Mouse (Mus musculus) forebrain, embryonic 16.5 days (tissue): ENCODE data around the gene Cd151. TPM values are rescaled to one million over a fixed set of nuclear protein-coding genes. Genes with fewer than 3 reads are reported as not detected.

ENCODE experiments used
- ATAC-seq: fragments of 200-750 bp; cut with Nextera tagmentation; 2 replicates; pipeline ENCODE4 v1.8.0; 2017; ENCODE audit warnings: mild to moderate bottlenecking, moderate library complexity
- H3K27ac ChIP-seq: fragments of 300-500 bp; sonication (generic); 2 replicates; pipeline ENCODE4 v1.5.1; 2014; ENCODE audit warnings: low read length, control low read depth
- H3K27me3 ChIP-seq: fragments of 300-500 bp; sonication (generic); replicated peaks from 2 replicates; pipeline ENCODE4 v1.6.1; 2014; ENCODE audit warnings: low read length; ENCODE audit not compliant: control insufficient read depth, insufficient read depth
- H3K36me3 ChIP-seq: fragments of 300-500 bp; sonication (generic); 2 replicates; pipeline ENCODE4 v1.6.1; 2014; ENCODE audit not compliant: control insufficient read depth, insufficient read depth
- H3K4me1 ChIP-seq: fragments of 300-500 bp; sonication (generic); replicated peaks from 2 replicates; pipeline ENCODE4 v1.6.1; 2014; ENCODE audit warnings: low read length; ENCODE audit not compliant: control insufficient read depth, insufficient read depth
- H3K4me2 ChIP-seq: fragments of 300-500 bp; sonication (generic); 2 replicates; pipeline ENCODE4 v1.6.1; 2014; ENCODE audit warnings: mild to moderate bottlenecking, low read length, control low read depth
- H3K4me3 ChIP-seq: fragments of 300-500 bp; sonication (generic); replicated peaks from 2 replicates; pipeline ENCODE4 v1.5.1; 2014; ENCODE audit warnings: mild to moderate bottlenecking, low read length, control low read depth
- H3K9ac ChIP-seq: fragments of 300-500 bp; sonication (generic); replicated peaks from 2 replicates; pipeline ENCODE4 v1.6.1; 2014; ENCODE audit warnings: low read depth, low read length, control low read depth
- H3K9me3 ChIP-seq: fragments of 300-500 bp; sonication (generic); 2 replicates; pipeline ENCODE4 v1.6.1; 2016; ENCODE audit warnings: low read length; ENCODE audit not compliant: control insufficient read depth
- WGBS: fragments of 180-500 bp; shearing (Covaris S2); extraction: QIAGEN DNeasy Blood & Tissue Kit; methylation state at CpG from one replicate; pipeline ENCODE4 v1.1.7; 2014; 5-methylcytosine and 5-hydroxymethylcytosine counted together
- polyA plus RNA-seq: library from polyadenylated mRNA; unstranded; fragments of >200 nt; fragmentation: Nextera tagmentation; extraction: Ambion mirVana; gene quantifications from 2 replicates; pipeline ENCODE4 v1.2.1, GENCODE M21; 2015

Gene Cd151
- polyA plus RNA-seq, result 20.8 TPM in 2 replicates

- H3K4me1 ChIP-seq, result peaks cover 37% of the 10 kb centered on the region
- peak within 1 kb of the TSS; percentile 49 for H3K27ac ChIP-seq
- peaks cover 41% of the 10 kb centered on the region for H3K27me3 ChIP-seq
- peak; percentile 58 for ATAC-seq
- peaks cover 13% of the 10 kb centered on the region for H3K36me3 ChIP-seq
- H3K4me2 ChIP-seq, result peak within 1 kb of the TSS; percentile 62
- H3K9ac ChIP-seq, result peak within 1 kb of the TSS; percentile 77
- peak within 1 kb of the TSS; percentile 62 for H3K4me3 ChIP-seq
- under 1% methylated on average over 52 of the region's 52 CpGs for WGBS
- H3K9me3 ChIP-seq, result no peaks in the 10 kb centered on the region
These were observed at the start of gene Cd151 for GRCm38 (mm10) chr7:141467230-141468030. TSS of gene Cd151 (plus strand) at chr7:141467392.

DNA sequence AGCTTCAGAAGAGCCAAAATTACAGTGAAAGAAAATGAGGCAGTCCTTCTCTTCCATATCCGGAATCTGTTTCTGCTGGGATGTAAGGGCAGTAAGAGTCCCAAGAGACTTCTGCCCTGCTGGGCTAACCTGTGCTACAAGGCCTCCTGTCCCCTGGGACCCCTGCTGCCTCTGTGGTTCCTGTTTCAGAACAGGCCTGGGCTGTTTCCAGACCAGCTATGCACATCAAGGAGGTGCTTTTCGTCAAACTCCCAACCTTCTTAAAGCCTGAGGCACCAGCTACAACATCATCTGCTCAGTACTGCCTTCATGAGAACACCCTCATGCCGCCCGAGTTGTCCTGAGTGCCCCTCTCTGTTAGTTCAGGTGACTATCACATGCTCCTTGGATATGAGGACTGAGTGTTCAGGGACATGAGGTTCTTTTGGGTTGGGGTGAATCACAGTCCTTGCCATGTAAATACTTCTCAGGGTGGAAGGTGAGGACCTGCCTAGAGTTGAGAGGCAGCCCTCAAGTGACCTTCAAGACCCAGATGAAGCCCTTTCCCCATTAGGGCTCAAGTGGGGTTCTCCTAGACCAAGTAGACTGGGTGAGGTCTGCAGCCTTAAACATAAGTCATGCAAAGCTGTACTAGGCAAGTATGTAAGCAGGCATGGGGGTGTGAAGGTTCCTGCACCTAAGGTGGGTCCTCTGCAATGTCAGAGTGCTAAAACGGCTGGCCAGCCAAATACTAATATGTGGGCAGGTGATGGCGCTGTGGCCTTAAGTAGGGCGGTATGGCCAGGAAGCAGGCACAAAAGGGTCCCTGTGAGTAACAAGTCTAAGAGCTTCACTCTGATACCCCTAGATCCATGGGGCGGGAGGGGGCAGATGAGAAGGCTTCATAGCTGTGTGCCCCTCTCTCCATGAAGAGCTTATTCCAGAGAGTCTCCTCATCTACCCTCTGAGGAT is 49.2 kb upstream of the Cd151 start:
- no peak overlapping the region for H3K9ac ChIP-seq
- 74% methylated on average over 8 of the region's 8 CpGs for WGBS

DNA sequence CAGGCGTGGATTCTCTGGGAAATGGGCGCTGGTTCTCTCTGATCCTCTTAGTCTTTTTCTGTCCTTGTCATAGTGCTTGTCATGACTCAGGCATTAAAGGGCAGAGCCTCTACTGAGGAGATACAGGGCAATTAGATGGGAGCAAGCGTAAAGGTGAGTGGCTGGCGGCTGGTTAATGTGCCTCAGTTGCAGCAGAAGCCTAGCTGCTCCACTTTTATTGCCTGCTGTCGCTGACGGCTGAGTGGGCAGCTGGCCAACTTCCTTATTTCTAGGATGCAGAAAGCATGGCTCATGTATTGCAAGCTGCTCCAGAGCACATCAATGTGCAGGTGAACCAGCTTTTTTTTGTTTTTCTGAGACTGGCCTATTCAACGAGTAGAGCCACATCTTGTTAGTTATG is 48.2 kb upstream of the Cd151 start:
- Histone ChIP-seq H3K27ac (no peak overlapping the region), H3K4me3 (no peak overlapping the region), H3K4me2 (no peak overlapping the region), H3K27me3 (no peaks in the 10 kb centered on the region), H3K9me3 (no peaks in the 10 kb centered on the region), H3K9ac (no peak overlapping the region), H3K4me1 (no peaks in the 10 kb centered on the region), H3K36me3 (no peaks in the 10 kb centered on the region)
- no peak for ATAC-seq
- WGBS, result 53% methylated on average over 7 of the region's 7 CpGs

More for the DNA sequence above, 49.2 kb upstream of the Cd151 start:
- Histone ChIP-seq H3K4me2 (no peak overlapping the region), H3K27me3 (no peaks in the 10 kb centered on the region), H3K27ac (no peak overlapping the region), H3K9me3 (no peaks in the 10 kb centered on the region), H3K4me3 (no peak overlapping the region), H3K36me3 (no peaks in the 10 kb centered on the region), H3K4me1 (peaks cover 4% of the 10 kb centered on the region)
- no peak for ATAC-seq

DNA sequence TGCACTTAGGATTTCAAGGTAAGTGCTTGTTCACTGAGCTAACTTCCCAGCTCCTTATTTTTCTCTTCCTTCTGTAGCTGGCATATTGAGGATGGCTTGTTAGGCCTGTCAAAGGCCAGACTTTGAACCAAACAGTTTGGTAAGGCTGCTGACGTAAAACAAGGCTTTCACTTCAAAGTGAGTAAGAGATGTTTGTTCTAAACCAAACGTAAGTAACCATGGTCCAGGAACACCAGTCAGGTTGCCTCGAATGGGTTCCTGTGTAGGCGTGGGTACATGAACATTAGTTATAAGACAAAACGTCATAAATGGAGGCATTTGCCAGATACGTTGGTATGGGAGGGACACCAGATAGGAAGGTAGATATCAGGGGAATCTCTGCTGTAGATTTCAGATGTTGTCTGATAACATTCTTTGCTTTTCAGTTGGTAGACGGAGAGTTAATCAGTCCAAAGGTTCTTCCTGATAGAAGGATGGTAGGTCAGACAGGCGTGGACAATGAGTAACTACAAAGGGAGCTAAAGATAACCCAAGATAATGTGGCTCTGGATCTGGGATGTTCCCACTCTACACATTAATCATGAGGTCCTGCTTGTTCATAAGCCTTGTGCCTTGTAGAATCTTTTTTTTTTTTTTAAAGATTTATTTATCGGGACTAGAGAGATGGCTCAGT is 47.0 kb upstream of the Cd151 start:
- Histone ChIP-seq H3K9ac (no peak overlapping the region), H3K36me3 (no peaks in the 10 kb centered on the region), H3K4me3 (no peak overlapping the region), H3K9me3 (no peaks in the 10 kb centered on the region), H3K27ac (no peak overlapping the region), H3K27me3 (no peaks in the 10 kb centered on the region), H3K4me1 (no peaks in the 10 kb centered on the region), H3K4me2 (no peak overlapping the region)
- WGBS, result 87% methylated on average over 9 of the region's 9 CpGs
- ATAC-seq, result no peak

DNA sequence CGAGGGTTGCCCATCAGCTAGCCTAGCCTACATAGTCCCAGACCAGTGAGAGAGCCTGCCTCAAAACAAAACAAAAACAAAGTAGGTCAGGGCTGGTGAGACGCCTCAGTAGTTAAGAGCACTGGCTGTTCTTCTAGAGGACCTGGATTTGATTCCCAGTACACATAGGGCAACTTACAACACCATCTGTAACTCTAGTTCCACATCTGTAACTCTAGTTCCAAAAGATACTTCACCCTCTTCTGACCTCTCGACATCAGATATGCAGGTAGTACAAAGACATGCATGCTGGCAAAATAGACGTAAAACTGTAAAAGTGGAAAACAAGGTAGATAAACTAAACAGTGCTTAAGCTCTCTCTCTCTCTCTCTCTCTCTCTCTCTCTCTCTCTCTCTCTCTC is 43.4 kb upstream of the Cd151 start:
- H3K4me3 ChIP-seq, result no peak overlapping the region
- no peaks in the 10 kb centered on the region for H3K27me3 ChIP-seq
- WGBS, result 79% methylated on average over 4 of the region's 4 CpGs
- H3K9me3 ChIP-seq, result no peaks in the 10 kb centered on the region
- H3K4me2 ChIP-seq, result no peak overlapping the region
- ATAC-seq, result no peak
- H3K9ac ChIP-seq, result no peak overlapping the region
- H3K4me1 ChIP-seq, result peaks cover 7% of the 10 kb centered on the region
- 0 out of 2 replicates have a peak, but pooled peaks cover 2% of the 10 kb centered on the region for H3K36me3 ChIP-seq
- no peak overlapping the region for H3K27ac ChIP-seq

GRCm38 (mm10) chr7:141426948-141427730 is 40.1 kb upstream of the Cd151 start:
- H3K27ac ChIP-seq, result no peak overlapping the region
- H3K9me3 ChIP-seq, result no peaks in the 10 kb centered on the region
- no peak overlapping the region for H3K4me3 ChIP-seq
- H3K4me2 ChIP-seq, result no peak overlapping the region
- ATAC-seq, result no peak
- H3K36me3 ChIP-seq, result peaks cover 11% of the 10 kb centered on the region
- no peak overlapping the region for H3K9ac ChIP-seq
- H3K4me1 ChIP-seq, result peaks cover 11% of the 10 kb centered on the region
- 88% methylated on average over 12 of the region's 12 CpGs for WGBS
- no peaks in the 10 kb centered on the region for H3K27me3 ChIP-seq

- no peak for ATAC-seq
- Histone ChIP-seq H3K4me1 (peaks cover 23% of the 10 kb centered on the region), H3K36me3 (peaks cover 11% of the 10 kb centered on the region), H3K9ac (peak overlapping the region; percentile 69), H3K27me3 (no peaks in the 10 kb centered on the region), H3K9me3 (no peaks in the 10 kb centered on the region), H3K4me3 (peak overlapping the region; percentile 58), H3K27ac (no peak overlapping the region), H3K4me2 (peak overlapping the region; percentile 84)
- WGBS, result 55% methylated on average over 5 of the region's 5 CpGs
These were observed 38.5 kb upstream of the Cd151 start for GRCm38 (mm10) chr7:141428701-141429100.

- no peaks in the 10 kb centered on the region for H3K9me3 ChIP-seq
- peak within 1 kb of the TSS; percentile 58 for H3K4me3 ChIP-seq
- peak within 1 kb of the TSS; percentile 69 for H3K9ac ChIP-seq
- H3K36me3 ChIP-seq, result peaks cover 11% of the 10 kb centered on the region
- ATAC-seq, result peak; percentile 87
- H3K4me2 ChIP-seq, result peak within 1 kb of the TSS; percentile 84
- peaks cover 29% of the 10 kb centered on the region for H3K4me1 ChIP-seq
- peak within 1 kb of the TSS; percentile 60; the same call in 1 of the 2 replicates for H3K27ac ChIP-seq
- H3K27me3 ChIP-seq, result no peaks in the 10 kb centered on the region
- 2% methylated on average over 19 of the region's 19 CpGs for WGBS
These were observed 37.9 kb upstream of the Cd151 start, which contains the start of gene Cend1 for GRCm38 (mm10) chr7:141429310-141429709. TSS of gene Cend1 (minus strand) at chr7:141429491.
